Mouse (Mus musculus): Measurements from ENCODE around the gene Nxph4.

Nxph4 gene

GRCm38 (mm10) chr10:127490160-127491127 is 43.9 kb downstream of the Nxph4 start:
- DNase-seq (ENCODE audit: low spot score in 2 of 2): no peak

GRCm38 (mm10) chr10:127488856-127489255 is 45.5 kb downstream of the Nxph4 start:
- DNase-seq (ENCODE audit: low spot score in 2 of 2): no peak

- no peak for DNase-seq (ENCODE audit: low spot score in 2 of 2)
Observed at GRCm38 (mm10) chr10:127485235-127485634, 49.1 kb downstream of the Nxph4 start.

GRCm38 (mm10) chr10:127480833-127481813 is 53.2 kb downstream of the Nxph4 start:
- peak; percentile 12 to 34 for DNase-seq (ENCODE audit: low spot score in 2 of 2)

- DNase-seq (ENCODE audit: low spot score in 2 of 2): no peak
Observed at GRCm38 (mm10) chr10:127479131-127479530, 55.2 kb downstream of the Nxph4 start.

- no peak for DNase-seq (ENCODE audit: low spot score in 2 of 2)
Observed at GRCm38 (mm10) chr10:127477301-127477700, 57.1 kb downstream of the Nxph4 start.

- no peak for DNase-seq (ENCODE audit: low spot score in 2 of 2)
Observed at GRCm38 (mm10) chr10:127476541-127476940, 57.8 kb downstream of the Nxph4 start.

Data from spleen, postnatal 36 days (tissue).